Mouse (Mus musculus) lung, embryonic 14.5 days (tissue): ENCODE measurements around the gene 1810013L24Rik. TPM values are rescaled to one million over a fixed set of nuclear protein-coding genes. Genes with fewer than 3 reads are reported as not detected.
A peak's percentile ranks its signal among the peaks of the same experiment; 100 is the strongest.
"Not testable (repeated sequence)": the region's sequence is repeated elsewhere in the genome, so short reads cannot be mapped to it uniquely, and the experiment has no call there.

ENCODE experiments used
- ATAC-seq: fragments of 200-750 bp; cut with Nextera tagmentation; 2 replicates; pipeline ENCODE4 v1.8.0; 2017; ENCODE audit warnings: mild to moderate bottlenecking, moderate TSS enrichment, moderate library complexity; ENCODE audit not compliant: insufficient read depth
- DNase-seq: peaks from one replicate; pipeline ENCODE4 v3.0.0-alpha.2; 2015
- H3K27ac ChIP-seq: fragments of 300-500 bp; sonication (generic); 2 replicates; pipeline ENCODE4 v1.5.1; 2014; ENCODE audit warnings: low read depth, mild to moderate bottlenecking, moderate library complexity
- H3K27me3 ChIP-seq: fragments of 300-500 bp; sonication (generic); 2 replicates; pipeline ENCODE4 v1.6.1; 2014; ENCODE audit warnings: low read length, control low read depth; ENCODE audit not compliant: insufficient read depth
- H3K36me3 ChIP-seq: fragments of 300-500 bp; sonication (generic); 2 replicates; pipeline ENCODE4 v1.6.1; 2014; ENCODE audit warnings: control low read depth; ENCODE audit not compliant: insufficient read depth
- H3K4me1 ChIP-seq: fragments of 300-500 bp; sonication (generic); 2 replicates; pipeline ENCODE4 v1.6.1; 2014; ENCODE audit warnings: antibody characterized with exemption, control low read depth; ENCODE audit not compliant: insufficient read depth
- H3K4me2 ChIP-seq: fragments of 300-500 bp; sonication (generic); 2 replicates; pipeline ENCODE4 v1.6.1; 2014; ENCODE audit warnings: mild to moderate bottlenecking
- H3K4me3 ChIP-seq: fragments of 300-500 bp; sonication (generic); 2 replicates; pipeline ENCODE4 v1.5.1; 2014; ENCODE audit warnings: low read depth, low read length
- H3K9ac ChIP-seq: fragments of 300-500 bp; sonication (generic); 2 replicates; pipeline ENCODE4 v1.6.1; 2014
- H3K9me3 ChIP-seq: fragments of 300-500 bp; sonication (generic); 2 replicates; pipeline ENCODE4 v1.6.1; 2016; ENCODE audit warnings: low read depth, low read length, control low read depth
- CTCF ChIP-seq: IDR thresholded peaks from 2 replicates; pipeline ENCODE4 v1.5.1; 2016; ENCODE audit warnings: antibody characterized with exemption, low read depth
- WGBS: fragments of 180-500 bp; shearing (Covaris S2); extraction: QIAGEN DNeasy Blood & Tissue Kit; methylation state at CpG from one replicate; pipeline ENCODE4 v1.1.7; 2014; 5-methylcytosine and 5-hydroxymethylcytosine counted together
- polyA plus RNA-seq: library from polyadenylated mRNA; unstranded; fragments of >200 nt; fragmentation: Nextera tagmentation; extraction: Ambion mirVana; gene quantifications from 2 replicates; pipeline ENCODE4 v1.2.1, GENCODE M21; 2014

Gene 1810013L24Rik
- polyA plus RNA-seq, 1 experiment from 2014 or later, result 15.1 TPM

DNA sequence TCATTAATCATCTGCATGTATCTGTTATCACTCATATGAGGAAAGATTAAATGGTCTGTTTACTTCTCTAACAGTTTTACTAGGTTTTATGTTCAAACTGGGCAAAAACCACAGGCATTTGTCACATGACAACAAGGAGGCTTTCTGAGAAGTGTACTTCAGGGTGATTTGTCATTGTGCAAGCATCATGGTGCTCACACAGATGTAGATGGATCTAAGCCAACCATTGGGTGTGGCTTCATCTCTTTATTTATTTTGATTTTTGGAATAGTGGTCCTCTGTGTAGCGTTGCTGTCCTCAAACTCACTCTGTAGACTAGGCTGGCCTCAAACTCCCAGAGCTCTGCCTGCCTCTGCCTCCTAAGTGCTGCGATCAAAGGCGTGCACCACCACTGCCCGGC is 65.4 kb downstream of the 1810013L24Rik start:
- 80% methylated on average over 4 of the region's 4 CpGs for WGBS
- H3K27me3 ChIP-seq, result no peaks in the 10 kb centered on the region
- DNase-seq, result no peak
- H3K4me2 ChIP-seq, result no peak overlapping the region
- H3K27ac ChIP-seq, result no peak overlapping the region
- no peak overlapping the region for H3K9ac ChIP-seq
- TF ChIP-seq CTCF, result no peak
- no peak for ATAC-seq
- H3K4me1 ChIP-seq, result no peaks in the 10 kb centered on the region
- no peaks in the 10 kb centered on the region for H3K36me3 ChIP-seq
- no peak overlapping the region for H3K4me3 ChIP-seq
- no peaks in the 10 kb centered on the region for H3K9me3 ChIP-seq

DNA sequence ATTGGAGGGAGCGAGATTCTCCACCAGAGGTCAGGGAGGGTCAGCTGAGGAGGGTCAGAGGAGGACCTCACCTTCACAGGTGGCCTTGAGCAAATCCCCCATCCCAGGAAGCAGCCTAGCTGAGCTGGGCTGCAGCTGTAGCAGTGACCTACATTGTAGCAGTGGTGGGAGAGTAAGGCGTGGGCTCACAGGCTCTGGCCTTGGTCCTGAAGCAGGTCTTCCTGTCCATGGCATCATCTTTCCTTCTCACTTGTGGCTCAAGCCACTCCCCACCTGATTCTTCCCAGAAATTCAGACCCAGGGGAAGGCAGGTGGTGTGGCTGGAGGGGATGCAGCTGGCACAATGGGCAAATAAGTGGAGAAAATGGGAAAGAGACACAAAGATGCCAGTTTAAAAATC is 76.2 kb downstream of the 1810013L24Rik start:
- H3K36me3 ChIP-seq, H3K4me1 ChIP-seq: not testable (repeated sequence)

More for the DNA sequence above, 76.2 kb downstream of the 1810013L24Rik start:
- not testable (repeated sequence) for H3K9me3 ChIP-seq, H3K4me3 ChIP-seq, H3K27ac ChIP-seq, H3K4me2 ChIP-seq, H3K9ac ChIP-seq, H3K27me3 ChIP-seq, ATAC-seq
- DNase-seq, result peak; percentile 41
- 10% methylated on average over 2 of the region's 2 CpGs for WGBS

Other genes starting within 250 kb of the 1810013L24Rik start
- gene Pmm2, start 192.4 kb upstream of the 1810013L24Rik start, polyA plus RNA-seq, result 51.7 and 52.0 TPM in 2 replicates
- gene Tmem186, start 192.4 kb upstream of the 1810013L24Rik start, polyA plus RNA-seq, result 11.7 and 12.3 TPM in 2 replicates
- 27.6 and 27.7 TPM in 2 replicates for gene Carhsp1, start 157.9 kb upstream of the 1810013L24Rik start, polyA plus RNA-seq
- gene Gm5767, start 149.3 kb upstream of the 1810013L24Rik start, polyA plus RNA-seq, result not detected in 2 replicates
- gene Usp7, start 37.8 kb upstream of the 1810013L24Rik start, polyA plus RNA-seq, result 43.5 and 49.8 TPM in 2 replicates